Comparison of ENCODE assay signal across 19 mouse cellular contexts in genomic region chr15:88730717-88731116, GRCm38 (mm10). TPM values are rescaled to one million over a fixed set of nuclear protein-coding genes. Genes with fewer than 3 reads are reported as not detected.
DNase-seq lines count a peak whose midpoint lies in the region; ATAC-seq and TF ChIP-seq lines count a peak whose summit lies in the region.
"Had no signal": no experiment of that assay in that cellular context is flagged by ENCODE, and none has a peak within 500 bp of the region (broad histone marks: within the 10 kb centered on the region; RNA-seq: fewer than 3 reads in every experiment).

No protein-coding gene starts in this region.

- peaks cover 33% of the 10 kb centered on the region for H3K36me3 ChIP-seq in heart, embryonic 16.5 days (ENCODE audit: control insufficient read depth, insufficient read depth)
- peaks cover 24% of the 10 kb centered on the region for H3K36me3 ChIP-seq in heart, embryonic 11.5 days (ENCODE audit: control insufficient read depth, insufficient read depth, low read length)
- H3K36me3 ChIP-seq in liver, embryonic 12.5 days = peaks cover 46% of the 10 kb centered on the region
- peaks cover 29% of the 10 kb centered on the region for H3K36me3 ChIP-seq in small intestine, adult 2 months (ENCODE audit: control insufficient read depth, insufficient read depth, low read length)

- no peak overlapping the region for H3K9ac ChIP-seq in heart, embryonic 16.5 days (ENCODE audit: low read length)
- no peak overlapping the region for H3K9ac ChIP-seq in heart, embryonic 11.5 days (ENCODE audit: low read depth, low read length)
- H3K9ac ChIP-seq in liver, embryonic 12.5 days = no peak overlapping the region
- H3K9ac ChIP-seq: limb, embryonic 12.5 days had no signal

- no peak overlapping the region for H3K4me3 ChIP-seq in heart, embryonic 16.5 days (ENCODE audit: low read length)
- H3K4me3 ChIP-seq in heart, embryonic 11.5 days (ENCODE audit: low read depth, low read length) = no peak overlapping the region
- H3K4me3 ChIP-seq in liver, embryonic 12.5 days = no peak overlapping the region
- H3K4me3 ChIP-seq in small intestine, adult 2 months (ENCODE audit: low read depth, low read length) = peak overlapping the region; percentile 11; the same call in 1 of the 2 replicates
- H3K4me3 ChIP-seq: heart, adult 2 months; layer of hippocampus, adult 2 months; left cerebral cortex, adult 2 months had no signal

- no peak for TF ChIP-seq POLR2A in small intestine, adult 2 months (IDR thresholded peaks at IDR 0.05; ENCODE audit: low read depth, low read length)

- H3K27ac ChIP-seq in heart, embryonic 16.5 days (ENCODE audit: low read length) = no peak overlapping the region
- H3K27ac ChIP-seq in heart, embryonic 11.5 days (ENCODE audit: low read depth, low read length) = no peak overlapping the region
- no peak overlapping the region for H3K27ac ChIP-seq in liver, embryonic 12.5 days
- peak overlapping the region; percentile 34 for H3K27ac ChIP-seq in small intestine, adult 2 months (ENCODE audit: insufficient read depth, low read depth, low read length)
- H3K27ac ChIP-seq: heart, adult 2 months; layer of hippocampus, adult 2 months; left cerebral cortex, adult 2 months; limb, embryonic 12.5 days had no signal

- no peak for TF ChIP-seq CTCF in small intestine, adult 2 months (IDR thresholded peaks at IDR 0.05; ENCODE audit: extremely low read depth, insufficient read length, insufficient replicate concordance, low read depth, low read length)

- no peaks in the 10 kb centered on the region for H3K9me3 ChIP-seq in heart, embryonic 16.5 days (replicated peaks; ENCODE audit: control insufficient read depth, low read length)
- no peaks in the 10 kb centered on the region for H3K9me3 ChIP-seq in heart, embryonic 11.5 days (replicated peaks; ENCODE audit: control insufficient read depth, low read length)
- no peaks in the 10 kb centered on the region for H3K9me3 ChIP-seq in liver, embryonic 12.5 days (replicated peaks)
- H3K9me3 ChIP-seq: G1E; limb, embryonic 12.5 days had no signal

- H3K4me1 ChIP-seq in heart, embryonic 16.5 days (ENCODE audit: control insufficient read depth, insufficient read depth, low read length) = peaks cover 26% of the 10 kb centered on the region
- peaks cover 23% of the 10 kb centered on the region for H3K4me1 ChIP-seq in heart, embryonic 11.5 days (ENCODE audit: control insufficient read depth, insufficient read depth, low read length)
- peaks cover 39% of the 10 kb centered on the region for H3K4me1 ChIP-seq in liver, embryonic 12.5 days
- peaks cover 23% of the 10 kb centered on the region for H3K4me1 ChIP-seq in small intestine, adult 2 months (ENCODE audit: control insufficient read depth, insufficient read depth, insufficient read length, low read length)

- H3K27me3 ChIP-seq in heart, embryonic 16.5 days (ENCODE audit: control insufficient read depth, insufficient read depth, low read length) = no peaks in the 10 kb centered on the region
- no peaks in the 10 kb centered on the region for H3K27me3 ChIP-seq in heart, embryonic 11.5 days (ENCODE audit: control insufficient read depth, insufficient read depth, low read length)
- H3K27me3 ChIP-seq in liver, embryonic 12.5 days (replicated peaks) = no peaks in the 10 kb centered on the region
- no peaks in the 10 kb centered on the region for H3K27me3 ChIP-seq in small intestine, adult 2 months (ENCODE audit: control insufficient read depth, insufficient read depth, low read length)
- H3K27me3 ChIP-seq: limb, embryonic 12.5 days had no signal

- whole genome bisulfite sequencing in heart, embryonic 16.5 days = 59% methylated on average over 3 of the region's 3 CpGs
- WGBS in heart, embryonic 11.5 days (ENCODE audit: insufficient replicate concordance) = 52% methylated on average over 3 of the region's 3 CpGs
- 53% methylated on average over 3 of the region's 3 CpGs for WGBS in liver, embryonic 12.5 days (ENCODE audit: insufficient replicate concordance)
- WGBS in small intestine, adult 2 months = 25% methylated on average over 3 of the region's 3 CpGs

- H3K4me2 ChIP-seq in heart, embryonic 16.5 days (ENCODE audit: low read depth, low read length) = peak overlapping the region; percentile 2; the same call in 1 of the 2 replicates
- H3K4me2 ChIP-seq in heart, embryonic 11.5 days = no peak overlapping the region
- H3K4me2 ChIP-seq in liver, embryonic 12.5 days = peak overlapping the region; percentile 93; the same call in 1 of the 2 replicates

- DNase-seq in liver = no peak
- peak; percentile 20 for DNase-seq in induced T-regulatory cell, adult 2 months (ENCODE audit: low read depth)
- DNase-seq in urinary bladder, postnatal 25 days (ENCODE audit: low spot score) = no peak
- DNase-seq in testis, postnatal 14 days (ENCODE audit: low spot score) = no peak
- DNase-seq: adrenal gland, postnatal 10 days; B cell, adult 2 months; heart, adult 2 months; lung, postnatal 10 days; right cerebral cortex, adult 18-20 months; thymus, adult 18-20 months had no signal

- ATAC-seq in heart, embryonic 16.5 days (replicated peaks; ENCODE audit: extremely low read depth, insufficient read depth, low FRiP score) = no peak
- no peak for ATAC-seq in heart, embryonic 11.5 days (replicated peaks; ENCODE audit: insufficient number of reproducible peaks, low FRiP score, low TSS enrichment)
- no peak for ATAC-seq in liver, embryonic 12.5 days
- ATAC-seq: forebrain, embryonic 14.5 days had no signal

RNA-seq across cellular contexts. Expression of gene Brd1, which starts 3.3 kb away (rescaled TPM):
- 12.0 and 12.3 TPM in 2 replicates for polyA plus RNA-seq in heart, embryonic 16.5 days (2015; fragmentation: Nextera tagmentation; extraction: Ambion mirVana)
- 15.2 and 18.2 TPM in 2 replicates for polyA plus RNA-seq in heart, embryonic 11.5 days (2014; fragmentation: Nextera tagmentation; extraction: Ambion mirVana)
- 8.2 and 8.9 TPM in 2 replicates for polyA plus RNA-seq in liver, embryonic 12.5 days (2016; fragmentation: Nextera tagmentation; extraction: Ambion mirVana)
- polyA plus RNA-seq in small intestine, adult 2 months (2012; rRNA removed) = 6.9 and 15.7 TPM in 2 replicates

RNA-seq across cellular contexts. Expression of gene Zbed4, which starts 20.7 kb away (rescaled TPM):
- polyA plus RNA-seq in heart, embryonic 16.5 days (2015; fragmentation: Nextera tagmentation; extraction: Ambion mirVana) = 13.4 and 14.1 TPM in 2 replicates
- polyA plus RNA-seq in heart, embryonic 11.5 days (2014; fragmentation: Nextera tagmentation; extraction: Ambion mirVana) = 16.1 and 22.9 TPM in 2 replicates
- 16.5 and 17.6 TPM in 2 replicates for polyA plus RNA-seq in liver, embryonic 12.5 days (2016; fragmentation: Nextera tagmentation; extraction: Ambion mirVana)
- polyA plus RNA-seq in small intestine, adult 2 months (2012; rRNA removed) = 2.9 and 3.9 TPM in 2 replicates
